Mouse (Mus musculus) small intestine, adult 2 months (tissue): ENCODE results near the gene AC170998.1. TPM values are rescaled to one million over a fixed set of nuclear protein-coding genes. Genes with fewer than 3 reads are reported as not detected.

Experiments used
- H3K27ac ChIP-seq: fragments of 200-500 bp; 2 replicates; pipeline ENCODE4 v1.5.1; 2012; ENCODE audit warnings: low read depth, low read length, control low read depth, inconsistent platforms; ENCODE audit not compliant: insufficient read depth
- H3K27me3 ChIP-seq: fragments of 200-500 bp; 2 replicates; pipeline ENCODE4 v1.6.1; 2012; ENCODE audit warnings: mild to moderate bottlenecking, moderate library complexity, low read length, inconsistent platforms; ENCODE audit not compliant: control insufficient read depth, insufficient read depth
- H3K36me3 ChIP-seq: fragments of 200-500 bp; 2 replicates; pipeline ENCODE4 v1.6.1; 2012; ENCODE audit warnings: mild to moderate bottlenecking, low read length, control low read depth, inconsistent platforms; ENCODE audit not compliant: control insufficient read depth, insufficient read depth
- H3K4me1 ChIP-seq: fragments of 200-500 bp; 2 replicates; pipeline ENCODE4 v1.6.1; 2012; ENCODE audit warnings: low read length, inconsistent platforms, mixed read lengths; ENCODE audit not compliant: control insufficient read depth, insufficient read depth, insufficient read length
- H3K4me3 ChIP-seq: fragments of 200-500 bp; 2 replicates; pipeline ENCODE4 v1.5.1; 2012; ENCODE audit warnings: low read depth, mild to moderate bottlenecking, control low read depth, inconsistent platforms, low read length, moderate library complexity
- CTCF ChIP-seq: fragments of 200-500 bp; IDR thresholded peaks from 2 replicates; pipeline ENCODE4 v1.5.1; 2012; ENCODE audit warnings: low read depth, mild to moderate bottlenecking, control low read depth, inconsistent platforms, low read length, moderate library complexity, mixed read lengths; ENCODE audit not compliant: insufficient replicate concordance, insufficient read length; ENCODE audit errors: extremely low read depth
- POLR2A ChIP-seq: fragments of 200-500 bp; IDR thresholded peaks from 2 replicates; pipeline ENCODE4 v1.6.1; 2012; ENCODE audit warnings: low read depth, mild to moderate bottlenecking, control low read depth, inconsistent platforms, low read length, moderate library complexity
- WGBS: fragments of 180-500 bp; shearing (Covaris S2); methylation state at CpG from one replicate; pipeline ENCODE4 v1.1.7; 2018; 5-methylcytosine and 5-hydroxymethylcytosine counted together
- polyA plus RNA-seq: library from polyadenylated mRNA; depleted of rRNA; stranded (reverse); fragments of >200 nt; gene quantifications from 2 replicates; pipeline ENCODE4 v1.2.3, GENCODE M21; 2012

Gene AC170998.1
- polyA plus RNA-seq, 1 experiment = 0.55 TPM

GRCm38 (mm10) chr17:28737973-28738372 lies 12.1 kb downstream of the AC170998.1 start:
- Histone ChIP-seq H3K27ac (no peak overlapping the region), H3K36me3 (peaks cover 45% of the 10 kb centered on the region), H3K4me3 (no peak overlapping the region), H3K27me3 (no peaks in the 10 kb centered on the region), H3K4me1 (peaks cover 2% of the 10 kb centered on the region)
- TF ChIP-seq CTCF (no peak), POLR2A (no peak)
- 76% methylated on average over 4 of the region's 4 CpGs for WGBS

- Histone ChIP-seq H3K36me3 (peaks cover 54% of the 10 kb centered on the region), H3K4me3 (no peak overlapping the region), H3K4me1 (peaks cover 2% of the 10 kb centered on the region), H3K27ac (peak overlapping the region; percentile 26; the same call in 1 of the 2 replicates), H3K27me3 (no peaks in the 10 kb centered on the region)
- TF ChIP-seq POLR2A (no peak), CTCF (no peak)
- WGBS = 86% methylated on average over 6 of the region's 6 CpGs
These were observed 13.4 kb downstream of the AC170998.1 start for GRCm38 (mm10) chr17:28739244-28739643.

GRCm38 (mm10) chr17:28743145-28743866 lies 17.4 kb downstream of the AC170998.1 start:
- no peak overlapping the region for H3K27ac ChIP-seq
- peaks cover 2% of the 10 kb centered on the region for H3K4me1 ChIP-seq
- no peaks in the 10 kb centered on the region for H3K27me3 ChIP-seq
- TF ChIP-seq CTCF (no peak), POLR2A (no peak)
- H3K4me3 ChIP-seq = no peak overlapping the region
- WGBS = 94% methylated on average over 11 of the region's 11 CpGs
- H3K36me3 ChIP-seq = peaks cover 72% of the 10 kb centered on the region

- Histone ChIP-seq H3K4me1 (peaks cover 2% of the 10 kb centered on the region), H3K27me3 (no peaks in the 10 kb centered on the region), H3K36me3 (peaks cover 74% of the 10 kb centered on the region), H3K27ac (no peak overlapping the region), H3K4me3 (no peak overlapping the region)
- TF ChIP-seq CTCF (peak; percentile 36; the same call in 1 of the 2 replicates), POLR2A (no peak)
- WGBS = 88% methylated on average over 9 of the region's 9 CpGs
These were observed 18.0 kb downstream of the AC170998.1 start for GRCm38 (mm10) chr17:28743916-28744315.

- Histone ChIP-seq H3K27me3 (no peaks in the 10 kb centered on the region), H3K4me1 (no peaks in the 10 kb centered on the region), H3K4me3 (no peak overlapping the region), H3K36me3 (peaks cover 60% of the 10 kb centered on the region), H3K27ac (no peak overlapping the region)
- no peak for TF ChIP-seq POLR2A
- TF ChIP-seq CTCF = no peak
- 86% methylated on average over 6 of the region's 6 CpGs for WGBS
These were observed 19.9 kb downstream of the AC170998.1 start for GRCm38 (mm10) chr17:28745773-28746172.

GRCm38 (mm10) chr17:28748001-28748400 lies 22.1 kb downstream of the AC170998.1 start:
- WGBS = 74% methylated on average over 4 of the region's 4 CpGs
- Histone ChIP-seq H3K4me1 (no peaks in the 10 kb centered on the region), H3K27ac (no peak overlapping the region)

GRCm38 (mm10) chr17:28750580-28750979 lies 24.7 kb downstream of the AC170998.1 start:
- Histone ChIP-seq H3K27me3 (no peaks in the 10 kb centered on the region), H3K36me3 (peaks cover 29% of the 10 kb centered on the region), H3K4me3 (no peak overlapping the region), H3K27ac (no peak overlapping the region), H3K4me1 (peaks cover 3% of the 10 kb centered on the region; the same call in 1 of the 2 replicates)
- TF ChIP-seq POLR2A (no peak), CTCF (no peak)
- WGBS = 58% methylated on average over 6 of the region's 6 CpGs

More at GRCm38 (mm10) chr17:28748001-28748400, 22.1 kb downstream of the AC170998.1 start:
- Histone ChIP-seq H3K4me3 (no peak overlapping the region), H3K36me3 (peaks cover 48% of the 10 kb centered on the region), H3K27me3 (no peaks in the 10 kb centered on the region)
- TF ChIP-seq CTCF (no peak), POLR2A (no peak)
